Mouse (Mus musculus): ENCODE results near the gene Vmn1r235. TPM values are rescaled to one million over a fixed set of nuclear protein-coding genes. Genes with fewer than 3 reads are reported as not detected.
"Not testable (repeated sequence)": the region's sequence is repeated elsewhere in the genome, so short reads cannot be mapped to it uniquely, and the experiment has no call there.

Gene Vmn1r235
- not detected in 2 replicates for polyA plus RNA-seq (2015; fragmentation: Nextera tagmentation; extraction: Ambion mirVana)

- no peak for ATAC-seq (ENCODE audit: low FRiP score)
- Histone ChIP-seq H3K36me3 (no peaks in the 10 kb centered on the region), H3K4me2 (no peak within 1 kb of the TSS), H3K9ac (replicated peaks) (no peak within 1 kb of the TSS), H3K9me3 (replicated peaks) (0 out of 2 replicates have a peak, but pooled peaks cover 2% of the 10 kb centered on the region), H3K4me3 (replicated peaks) (no peak within 1 kb of the TSS), H3K27me3 (replicated peaks) (no peaks in the 10 kb centered on the region), H3K4me1 (no peaks in the 10 kb centered on the region), H3K27ac (replicated peaks) (no peak within 1 kb of the TSS)
These were observed at the start of gene Vmn1r235 for GRCm38 (mm10) chr17:21256111-21256510. TSS of gene Vmn1r235 (plus strand) at chr17:21256411.

GRCm38 (mm10) chr17:21211081-21211480, 45.1 kb upstream of the Vmn1r235 start:
- not testable (repeated sequence) for H3K9ac ChIP-seq (replicated peaks); H3K4me3 ChIP-seq (replicated peaks); H3K4me1 ChIP-seq; ATAC-seq (ENCODE audit: low FRiP score); H3K27ac ChIP-seq (replicated peaks); H3K27me3 ChIP-seq (replicated peaks); H3K36me3 ChIP-seq; H3K4me2 ChIP-seq; H3K9me3 ChIP-seq (replicated peaks)
- 87% methylated on average over 1 of the region's 1 CpGs for WGBS

- Histone ChIP-seq H3K27ac (replicated peaks) (no peak within 1 kb of the TSS), H3K4me3 (replicated peaks) (no peak within 1 kb of the TSS), H3K4me1 (no peaks in the 10 kb centered on the region), H3K36me3 (no peaks in the 10 kb centered on the region), H3K4me2 (no peak within 1 kb of the TSS), H3K27me3 (replicated peaks) (no peaks in the 10 kb centered on the region), H3K9me3 (replicated peaks) (no peaks in the 10 kb centered on the region), H3K9ac (replicated peaks) (no peak within 1 kb of the TSS)
- 81% methylated on average over 1 of the region's 1 CpGs for WGBS
- ATAC-seq (ENCODE audit: low FRiP score), result no peak
These were observed 30.4 kb upstream of the Vmn1r235 start, which contains the start of gene Vmn1r234 for GRCm38 (mm10) chr17:21225787-21226186. TSS of gene Vmn1r234 (plus strand) at chr17:21226087.

- Histone ChIP-seq H3K9me3 (replicated peaks) (no peaks in the 10 kb centered on the region), H3K4me3 (replicated peaks) (no peak overlapping the region), H3K36me3 (no peaks in the 10 kb centered on the region), H3K9ac (replicated peaks) (no peak overlapping the region), H3K4me2 (no peak overlapping the region), H3K27ac (replicated peaks) (no peak overlapping the region), H3K4me1 (no peaks in the 10 kb centered on the region), H3K27me3 (replicated peaks) (no peaks in the 10 kb centered on the region)
- WGBS, result 28% methylated on average over 9 of the region's 9 CpGs
- no peak for ATAC-seq (ENCODE audit: low FRiP score)
These were observed 24.6 kb upstream of the Vmn1r235 start for GRCm38 (mm10) chr17:21231654-21232053.

- Histone ChIP-seq H3K4me1 (no peaks in the 10 kb centered on the region), H3K36me3 (no peaks in the 10 kb centered on the region), H3K4me3 (replicated peaks) (no peak overlapping the region), H3K9ac (replicated peaks) (no peak overlapping the region), H3K27me3 (replicated peaks) (no peaks in the 10 kb centered on the region), H3K27ac (replicated peaks) (no peak overlapping the region), H3K4me2 (no peak overlapping the region), H3K9me3 (replicated peaks) (no peaks in the 10 kb centered on the region)
- peak; percentile 35; the same call in 1 of the 2 replicates for ATAC-seq (ENCODE audit: low FRiP score)
- WGBS, result 18% methylated on average over 4 of the region's 4 CpGs
These were observed 15.9 kb downstream of the Vmn1r235 start for GRCm38 (mm10) chr17:21272103-21272502.

- WGBS, result 86% methylated on average over 3 of the region's 3 CpGs
- Histone ChIP-seq H3K4me1 (no peaks in the 10 kb centered on the region), H3K36me3 (no peaks in the 10 kb centered on the region), H3K9ac (replicated peaks) (no peak within 1 kb of the TSS), H3K27me3 (replicated peaks) (no peaks in the 10 kb centered on the region), H3K9me3 (replicated peaks) (0 out of 2 replicates have a peak, but pooled peaks cover 5% of the 10 kb centered on the region), H3K4me3 (replicated peaks) (no peak within 1 kb of the TSS), H3K4me2 (no peak within 1 kb of the TSS), H3K27ac (replicated peaks) (no peak within 1 kb of the TSS)
- ATAC-seq (ENCODE audit: low FRiP score), result no peak
These were observed 26.4 kb downstream of the Vmn1r235 start, which contains the start of gene Vmn1r236 for GRCm38 (mm10) chr17:21282642-21283041. TSS of gene Vmn1r236 (plus strand) at chr17:21282942.

- H3K27ac ChIP-seq (replicated peaks), result no peak overlapping the region
- H3K9ac ChIP-seq (replicated peaks), result no peak overlapping the region
- no peak overlapping the region for H3K4me2 ChIP-seq
- no peak overlapping the region for H3K4me3 ChIP-seq (replicated peaks)
- no peaks in the 10 kb centered on the region for H3K27me3 ChIP-seq (replicated peaks)
- H3K9me3 ChIP-seq (replicated peaks), result 0 out of 2 replicates have a peak, but pooled peaks cover 5% of the 10 kb centered on the region
- H3K4me1 ChIP-seq, result no peaks in the 10 kb centered on the region
- no peak for ATAC-seq (ENCODE audit: low FRiP score)
- no peaks in the 10 kb centered on the region for H3K36me3 ChIP-seq
These were observed 28.2 kb downstream of the Vmn1r235 start for GRCm38 (mm10) chr17:21284395-21284794.

GRCm38 (mm10) chr17:21289695-21290094, 33.5 kb downstream of the Vmn1r235 start:
- Histone ChIP-seq H3K9me3 (replicated peaks) (no peaks in the 10 kb centered on the region), H3K9ac (replicated peaks) (no peak overlapping the region), H3K4me3 (replicated peaks) (no peak overlapping the region), H3K27me3 (replicated peaks) (no peaks in the 10 kb centered on the region), H3K4me1 (no peaks in the 10 kb centered on the region), H3K36me3 (no peaks in the 10 kb centered on the region), H3K27ac (replicated peaks) (no peak overlapping the region), H3K4me2 (no peak overlapping the region)
- no peak for ATAC-seq (ENCODE audit: low FRiP score)

GRCm38 (mm10) chr17:21311565-21311964, 55.4 kb downstream of the Vmn1r235 start, which contains the start of gene Vmn1r237:
TSS of gene Vmn1r237 (plus strand) at chr17:21311865.
- no peak for ATAC-seq (ENCODE audit: low FRiP score)
- Histone ChIP-seq H3K9ac (replicated peaks) (no peak within 1 kb of the TSS), H3K4me2 (no peak within 1 kb of the TSS)

More at GRCm38 (mm10) chr17:21311565-21311964, 55.4 kb downstream of the Vmn1r235 start, which contains the start of gene Vmn1r237:
- H3K4me3 ChIP-seq (replicated peaks), result no peak within 1 kb of the TSS
- H3K27me3 ChIP-seq (replicated peaks), result no peaks in the 10 kb centered on the region
- H3K36me3 ChIP-seq, result no peaks in the 10 kb centered on the region
- H3K27ac ChIP-seq (replicated peaks), result no peak within 1 kb of the TSS
- H3K9me3 ChIP-seq (replicated peaks), result no peaks in the 10 kb centered on the region
- H3K4me1 ChIP-seq, result no peaks in the 10 kb centered on the region

Small RNAs within 50 kb of the gene (microRNA-seq; reads per million reads assigned to microRNA genes)
- not detected for gene Gm26384

Other genes with a start within 250 kb of the Vmn1r235 start
- gene Zfp160, start 247.5 kb upstream of the Vmn1r235 start, polyA plus RNA-seq (2015; fragmentation: Nextera tagmentation; extraction: Ambion mirVana), result 15.3 and 15.9 TPM in 2 replicates
- not detected in 2 replicates for gene Vmn1r234, start 30.3 kb upstream of the Vmn1r235 start, polyA plus RNA-seq (2015; fragmentation: Nextera tagmentation; extraction: Ambion mirVana)
- gene Vmn1r236, start 26.5 kb downstream of the Vmn1r235 start, polyA plus RNA-seq (2015; fragmentation: Nextera tagmentation; extraction: Ambion mirVana), result not detected in 2 replicates
- not detected in 2 replicates for gene Vmn1r237, start 55.5 kb downstream of the Vmn1r235 start, polyA plus RNA-seq (2015; fragmentation: Nextera tagmentation; extraction: Ambion mirVana)
- 4.7 and 5.5 TPM in 2 replicates for gene Zfp677, start 127.3 kb downstream of the Vmn1r235 start, polyA plus RNA-seq (2015; fragmentation: Nextera tagmentation; extraction: Ambion mirVana)
- 4.6 and 6.8 TPM in 2 replicates for gene Zfp54, start 166.8 kb downstream of the Vmn1r235 start, polyA plus RNA-seq (2015; fragmentation: Nextera tagmentation; extraction: Ambion mirVana)
- gene Zfp51, start 194.0 kb downstream of the Vmn1r235 start, polyA plus RNA-seq (2015; fragmentation: Nextera tagmentation; extraction: Ambion mirVana), result 11.1 and 13.7 TPM in 2 replicates
- 9.7 and 11.7 TPM in 2 replicates for gene Zfp53, start 232.6 kb downstream of the Vmn1r235 start, polyA plus RNA-seq (2015; fragmentation: Nextera tagmentation; extraction: Ambion mirVana)